Mouse (Mus musculus) neural tube, embryonic 13.5 days (tissue): ENCODE data around the gene Gm21972. TPM values are rescaled to one million over a fixed set of nuclear protein-coding genes. Genes with fewer than 3 reads are reported as not detected.

Experiments
- ATAC-seq: fragments of 200-750 bp; cut with Nextera tagmentation; 2 replicates; pipeline ENCODE4 v1.8.0; 2017; ENCODE audit warnings: low read depth, mild to moderate bottlenecking, moderate TSS enrichment, moderate library complexity
- H3K27ac ChIP-seq: fragments of 300-500 bp; sonication (generic); replicated peaks from 2 replicates; pipeline ENCODE4 v1.5.1; 2015; ENCODE audit warnings: moderate library complexity, mild to moderate bottlenecking, inconsistent platforms
- H3K27me3 ChIP-seq: fragments of 300-500 bp; sonication (generic); 2 replicates; pipeline ENCODE4 v1.6.1; 2015; ENCODE audit warnings: mild to moderate bottlenecking, inconsistent platforms
- H3K36me3 ChIP-seq: fragments of 300-500 bp; sonication (generic); 2 replicates; pipeline ENCODE4 v1.6.1; 2015; ENCODE audit warnings: mild to moderate bottlenecking, inconsistent platforms
- H3K4me1 ChIP-seq: fragments of 300-500 bp; sonication (generic); replicated peaks from 2 replicates; pipeline ENCODE4 v1.6.1; 2015; ENCODE audit warnings: inconsistent platforms
- H3K4me2 ChIP-seq: fragments of 300-500 bp; sonication (generic); 2 replicates; pipeline ENCODE4 v1.6.1; 2015; ENCODE audit warnings: inconsistent platforms, mild to moderate bottlenecking, moderate library complexity
- H3K4me3 ChIP-seq: fragments of 300-500 bp; sonication (generic); 2 replicates; pipeline ENCODE4 v1.5.1; 2015; ENCODE audit warnings: mild to moderate bottlenecking, inconsistent platforms
- H3K9ac ChIP-seq: fragments of 300-500 bp; sonication (generic); 2 replicates; pipeline ENCODE4 v1.6.1; 2015; ENCODE audit warnings: moderate library complexity, mild to moderate bottlenecking, inconsistent platforms
- H3K9me3 ChIP-seq: fragments of 300-500 bp; sonication (generic); 2 replicates; pipeline ENCODE4 v1.6.1; 2016; ENCODE audit warnings: inconsistent platforms
- WGBS: fragments of 180-500 bp; shearing (Covaris S2); methylation state at CpG from one replicate; pipeline ENCODE4 v1.1.7; 2015; 5-methylcytosine and 5-hydroxymethylcytosine counted together
- polyA plus RNA-seq: library from polyadenylated mRNA; unstranded; fragments of >200 nt; fragmentation: Nextera tagmentation; extraction: Ambion mirVana; gene quantifications from 2 replicates; pipeline ENCODE4 v1.2.1, GENCODE M21; 2015

Gene Gm21972
- polyA plus RNA-seq, 1 experiment from 2014 or later, result not detected

DNA sequence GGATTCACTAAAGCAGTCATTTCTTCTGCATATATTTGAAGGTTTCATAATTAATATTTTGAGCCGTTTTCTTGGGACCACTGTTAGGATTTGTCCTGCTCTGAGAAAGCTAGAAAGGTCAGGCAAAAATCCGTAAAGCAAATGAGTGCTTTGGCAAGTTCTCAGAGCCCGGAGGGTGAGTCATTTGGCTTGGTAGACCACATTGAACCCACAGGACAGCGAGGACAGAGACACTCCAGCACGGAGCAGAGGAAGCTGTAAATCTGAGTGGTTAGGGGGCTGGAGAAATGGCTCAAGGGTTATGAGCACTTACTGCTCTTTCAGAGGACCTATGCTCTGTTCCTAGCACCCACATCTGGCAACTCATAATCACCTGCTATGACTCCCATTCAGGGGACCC is 14.1 kb downstream of the Gm21972 start:
- no peak overlapping the region for H3K4me3 ChIP-seq
- 77% methylated on average over 5 of the region's 5 CpGs for WGBS
- no peaks in the 10 kb centered on the region for H3K9me3 ChIP-seq
- no peak overlapping the region for H3K4me2 ChIP-seq
- no peaks in the 10 kb centered on the region for H3K27me3 ChIP-seq
- no peak overlapping the region for H3K27ac ChIP-seq
- H3K4me1 ChIP-seq, result no peaks in the 10 kb centered on the region
- no peak overlapping the region for H3K9ac ChIP-seq
- no peak for ATAC-seq
- 0 out of 2 replicates have a peak, but pooled peaks cover 2% of the 10 kb centered on the region for H3K36me3 ChIP-seq

DNA sequence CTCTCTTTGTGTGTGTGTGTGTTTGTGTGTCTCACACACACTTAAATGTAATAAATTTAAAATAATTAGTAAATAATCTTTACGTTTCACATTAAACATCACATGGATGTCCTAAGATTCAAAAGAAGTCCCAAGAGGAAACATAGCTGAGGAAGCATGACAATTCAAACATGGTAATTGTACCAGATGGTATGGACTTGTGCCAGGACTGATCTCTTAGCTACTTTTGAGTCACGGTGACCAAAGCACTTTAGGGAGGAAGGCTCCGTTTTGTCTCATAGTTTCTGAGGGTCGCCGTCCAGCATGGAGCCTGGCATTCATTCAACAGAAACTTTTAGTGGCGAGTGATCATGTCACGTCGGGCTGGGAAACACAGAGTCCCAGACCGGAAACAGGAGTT is 14.7 kb downstream of the Gm21972 start:
- 84% methylated on average over 9 of the region's 9 CpGs for WGBS
- H3K4me3 ChIP-seq, result no peak overlapping the region
- no peak overlapping the region for H3K4me2 ChIP-seq
- H3K9ac ChIP-seq, result no peak overlapping the region
- ATAC-seq, result no peak
- H3K4me1 ChIP-seq, result no peaks in the 10 kb centered on the region
- H3K9me3 ChIP-seq, result no peaks in the 10 kb centered on the region
- H3K36me3 ChIP-seq, result no peaks in the 10 kb centered on the region
- H3K27ac ChIP-seq, result no peak overlapping the region
- no peaks in the 10 kb centered on the region for H3K27me3 ChIP-seq

DNA sequence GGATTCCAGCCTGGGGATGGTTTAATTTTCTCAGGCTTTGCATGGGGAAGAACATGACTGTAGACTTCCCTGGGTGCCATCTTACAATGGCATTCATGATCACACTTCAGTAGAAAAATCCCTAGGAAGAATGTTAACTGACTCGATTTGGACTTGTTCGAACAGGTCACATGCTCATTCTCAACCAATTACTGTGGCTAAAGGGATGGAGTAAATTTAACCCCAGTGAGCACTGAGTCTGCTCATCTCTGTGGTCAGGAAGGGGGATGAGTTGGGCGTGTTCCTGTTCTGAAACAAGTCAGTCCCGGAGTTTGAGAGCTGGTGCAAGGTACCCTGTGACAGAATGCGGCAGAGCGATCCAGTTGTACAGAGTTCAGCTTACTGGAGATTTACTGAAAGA is 17.5 kb downstream of the Gm21972 start:
- H3K4me1 ChIP-seq, result peaks cover 19% of the 10 kb centered on the region
- no peaks in the 10 kb centered on the region for H3K27me3 ChIP-seq
- no peaks in the 10 kb centered on the region for H3K9me3 ChIP-seq
- no peak overlapping the region for H3K4me3 ChIP-seq
- H3K36me3 ChIP-seq, result no peaks in the 10 kb centered on the region
- no peak overlapping the region for H3K9ac ChIP-seq
- ATAC-seq, result no peak
- H3K27ac ChIP-seq, result no peak overlapping the region
- 90% methylated on average over 6 of the region's 6 CpGs for WGBS
- H3K4me2 ChIP-seq, result no peak overlapping the region

- WGBS, result 84% methylated on average over 7 of the region's 7 CpGs
- peaks cover 23% of the 10 kb centered on the region for H3K4me1 ChIP-seq
- H3K27me3 ChIP-seq, result no peaks in the 10 kb centered on the region
- no peak for ATAC-seq
- H3K36me3 ChIP-seq, result no peaks in the 10 kb centered on the region
- no peak overlapping the region for H3K9ac ChIP-seq
- H3K9me3 ChIP-seq, result no peaks in the 10 kb centered on the region
- no peak overlapping the region for H3K4me2 ChIP-seq
- H3K4me3 ChIP-seq, result no peak overlapping the region
- H3K27ac ChIP-seq, result no peak overlapping the region
Observed at GRCm38 (mm10) chr1:86151376-86151775, 17.9 kb downstream of the Gm21972 start.

DNA sequence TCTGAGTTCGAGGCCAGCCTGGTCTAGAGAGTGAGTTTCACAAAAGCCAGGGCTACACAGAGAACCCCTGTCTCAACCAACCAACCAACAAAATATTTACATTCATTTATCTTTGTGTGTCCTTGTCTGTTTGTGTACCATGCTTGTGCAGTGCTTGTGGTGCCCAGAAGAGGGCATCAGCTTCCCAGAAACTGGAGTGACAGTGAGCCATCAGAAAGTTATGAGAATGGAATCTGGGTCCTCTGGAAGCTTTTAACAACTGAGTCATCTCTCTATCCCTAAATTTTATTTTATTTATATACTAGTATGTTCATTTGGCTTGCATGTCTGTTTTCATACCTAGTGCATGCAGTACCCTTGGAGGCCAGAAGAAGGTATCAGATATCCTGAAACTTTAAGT is 19.2 kb downstream of the Gm21972 start:
- 97% methylated on average over 1 of the region's 1 CpGs for WGBS
- peaks cover 11% of the 10 kb centered on the region; the same call in 1 of the 2 replicates for H3K36me3 ChIP-seq
- no peak overlapping the region for H3K27ac ChIP-seq
- ATAC-seq, result no peak
- H3K4me1 ChIP-seq, result peaks cover 23% of the 10 kb centered on the region
- no peak overlapping the region for H3K9ac ChIP-seq
- no peak overlapping the region for H3K4me2 ChIP-seq
- no peaks in the 10 kb centered on the region for H3K27me3 ChIP-seq
- H3K4me3 ChIP-seq, result no peak overlapping the region
- H3K9me3 ChIP-seq, result no peaks in the 10 kb centered on the region

GRCm38 (mm10) chr1:86154133-86154823 is 20.8 kb downstream of the Gm21972 start, which contains the start of gene Armc9:
Gene Armc9, plus strand, starts transcription at chr1:86154780.
- no peaks in the 10 kb centered on the region for H3K9me3 ChIP-seq
- H3K4me2 ChIP-seq, result peak within 1 kb of the TSS; percentile 70
- H3K9ac ChIP-seq, result peak within 1 kb of the TSS; percentile 90
- WGBS, result 5% methylated on average over 40 of the region's 40 CpGs
- H3K36me3 ChIP-seq, result peaks cover 25% of the 10 kb centered on the region
- H3K4me1 ChIP-seq, result peaks cover 23% of the 10 kb centered on the region
- peak within 1 kb of the TSS; percentile 86 for H3K4me3 ChIP-seq
- no peaks in the 10 kb centered on the region for H3K27me3 ChIP-seq
- ATAC-seq, result peak; percentile 100
- peak within 1 kb of the TSS; percentile 84 for H3K27ac ChIP-seq

DNA sequence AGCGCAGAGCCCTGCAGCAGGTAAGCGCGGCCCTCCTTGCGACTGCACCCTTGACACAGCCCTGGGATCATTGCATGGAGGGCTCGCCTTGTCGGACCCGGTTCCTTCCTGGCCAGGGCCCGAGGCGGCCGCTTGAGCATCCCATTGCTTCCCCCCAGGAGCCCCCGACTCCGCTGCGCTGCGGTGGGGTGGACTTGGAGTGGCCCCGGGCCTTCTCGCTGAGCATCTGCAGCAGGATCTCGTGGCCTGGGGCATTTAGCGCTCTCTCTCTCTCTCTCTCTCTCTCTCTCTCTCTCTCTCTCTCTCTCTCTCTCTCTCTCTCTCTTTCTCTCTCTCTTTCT is 21.4 kb downstream of the Gm21972 start:
- no peak for ATAC-seq
- peak overlapping the region; percentile 65; the same call in 1 of the 2 replicates for H3K27ac ChIP-seq
- H3K36me3 ChIP-seq, result peaks cover 29% of the 10 kb centered on the region
- no peaks in the 10 kb centered on the region for H3K9me3 ChIP-seq
- H3K9ac ChIP-seq, result peak overlapping the region; percentile 90
- H3K4me1 ChIP-seq, result peaks cover 23% of the 10 kb centered on the region
- under 1% methylated on average over 18 of the region's 18 CpGs for WGBS
- peak overlapping the region; percentile 86 for H3K4me3 ChIP-seq
- peak overlapping the region; percentile 70 for H3K4me2 ChIP-seq
- H3K27me3 ChIP-seq, result no peaks in the 10 kb centered on the region

DNA sequence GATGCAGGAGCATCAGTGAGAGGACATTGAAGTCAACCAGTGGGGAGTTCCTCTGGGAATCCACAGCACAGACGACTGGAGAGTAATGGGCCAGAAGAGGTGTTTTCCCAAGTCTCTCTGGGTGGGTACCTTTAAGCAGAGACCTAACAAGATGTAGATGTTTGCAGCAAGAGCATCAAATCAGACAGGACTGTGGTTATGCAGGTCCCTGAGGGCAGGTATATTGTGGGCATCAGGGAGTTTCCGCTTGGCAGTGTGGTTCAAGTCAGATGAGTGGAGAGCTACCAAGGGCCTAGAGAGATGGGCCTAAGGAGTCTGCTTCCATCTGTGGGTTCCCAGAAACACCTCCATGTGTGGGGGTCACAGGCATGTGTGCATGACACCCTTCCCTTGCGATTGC is 22.6 kb downstream of the Gm21972 start:
- peaks cover 42% of the 10 kb centered on the region for H3K36me3 ChIP-seq
- WGBS, result 87% methylated on average over 3 of the region's 3 CpGs
- H3K9ac ChIP-seq, result peak overlapping the region; percentile 90; the same call in 1 of the 2 replicates
- ATAC-seq, result no peak
- H3K4me1 ChIP-seq, result peaks cover 23% of the 10 kb centered on the region
- no peak overlapping the region for H3K27ac ChIP-seq
- no peak overlapping the region for H3K4me2 ChIP-seq
- no peak overlapping the region for H3K4me3 ChIP-seq
- H3K27me3 ChIP-seq, result no peaks in the 10 kb centered on the region
- H3K9me3 ChIP-seq, result no peaks in the 10 kb centered on the region

GRCm38 (mm10) chr1:86156595-86156994 is 23.2 kb downstream of the Gm21972 start:
- Histone ChIP-seq H3K4me3 (no peak overlapping the region), H3K4me1 (peaks cover 23% of the 10 kb centered on the region), H3K36me3 (peaks cover 47% of the 10 kb centered on the region), H3K4me2 (no peak overlapping the region), H3K9me3 (no peaks in the 10 kb centered on the region), H3K9ac (0 out of 2 replicates have a peak overlapping the region, but pooled peaks have one; percentile 17), H3K27ac (no peak overlapping the region), H3K27me3 (no peaks in the 10 kb centered on the region)
- 93% methylated on average over 6 of the region's 6 CpGs for WGBS
- no peak for ATAC-seq

DNA sequence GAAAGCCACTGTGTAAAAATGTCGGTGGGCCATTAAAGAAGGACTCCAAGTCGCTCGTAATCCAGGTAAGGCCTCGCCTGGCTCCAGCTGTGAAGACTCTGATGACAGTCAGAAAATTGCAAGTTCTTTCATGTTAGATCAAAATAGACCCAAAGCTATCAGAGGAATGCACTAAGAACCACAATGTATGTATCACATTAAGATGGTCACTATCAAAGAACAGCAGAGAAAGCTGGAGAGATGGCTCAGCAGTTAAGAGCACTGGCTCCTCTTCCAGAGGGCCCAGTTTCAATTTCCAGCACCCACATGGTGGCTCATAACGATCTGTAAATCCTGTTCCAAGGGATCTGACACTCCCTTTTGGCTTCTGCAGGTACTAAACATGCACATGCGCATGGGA is 26.6 kb downstream of the Gm21972 start:
- no peak overlapping the region for H3K9ac ChIP-seq
- peaks cover 12% of the 10 kb centered on the region for H3K4me1 ChIP-seq
- H3K4me2 ChIP-seq, result no peak overlapping the region
- ATAC-seq, result no peak
- no peaks in the 10 kb centered on the region for H3K9me3 ChIP-seq
- WGBS, result 94% methylated on average over 6 of the region's 6 CpGs
- no peak overlapping the region for H3K4me3 ChIP-seq
- no peak overlapping the region for H3K27ac ChIP-seq
- H3K27me3 ChIP-seq, result no peaks in the 10 kb centered on the region
- peaks cover 80% of the 10 kb centered on the region for H3K36me3 ChIP-seq

- 95% methylated on average over 5 of the region's 5 CpGs for WGBS
- Histone ChIP-seq H3K36me3 (peaks cover 84% of the 10 kb centered on the region), H3K4me1 (peaks cover 8% of the 10 kb centered on the region), H3K4me2 (no peak overlapping the region), H3K27me3 (no peaks in the 10 kb centered on the region), H3K9ac (no peak overlapping the region), H3K9me3 (no peaks in the 10 kb centered on the region), H3K4me3 (no peak overlapping the region), H3K27ac (no peak overlapping the region)
- no peak for ATAC-seq
Observed at GRCm38 (mm10) chr1:86160479-86160878, 27.0 kb downstream of the Gm21972 start.

- Histone ChIP-seq H3K4me1 (peaks cover 2% of the 10 kb centered on the region; the same call in 1 of the 2 replicates), H3K9ac (no peak overlapping the region), H3K27me3 (no peaks in the 10 kb centered on the region), H3K4me2 (no peak overlapping the region), H3K9me3 (no peaks in the 10 kb centered on the region), H3K36me3 (peaks cover 89% of the 10 kb centered on the region), H3K27ac (no peak overlapping the region), H3K4me3 (no peak overlapping the region)
- ATAC-seq, result no peak
- 96% methylated on average over 5 of the region's 5 CpGs for whole genome bisulfite sequencing
Observed at GRCm38 (mm10) chr1:86161061-86161460, 27.6 kb downstream of the Gm21972 start.

DNA sequence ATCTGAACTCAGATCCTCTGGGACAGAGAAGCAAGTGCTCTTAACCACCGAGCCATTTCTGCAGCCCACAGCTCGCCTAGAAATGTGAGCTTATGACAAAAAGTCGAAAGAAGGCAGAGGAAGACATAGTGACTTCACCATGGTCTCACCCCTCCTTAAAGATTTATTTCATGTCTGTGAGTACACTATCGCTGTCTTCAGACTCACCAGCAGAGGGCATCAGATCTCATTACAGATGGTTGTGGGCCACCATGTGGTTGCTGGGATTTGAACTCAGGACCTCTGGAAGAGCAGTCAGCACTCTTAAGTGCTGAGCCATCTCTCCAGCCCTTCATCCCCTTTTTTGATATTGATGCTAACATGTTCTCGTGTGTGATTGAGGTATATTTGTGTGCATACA is 41.2 kb downstream of the Gm21972 start:
- H3K36me3 ChIP-seq, result peaks cover 83% of the 10 kb centered on the region
- H3K27ac ChIP-seq, result no peak overlapping the region
- no peaks in the 10 kb centered on the region for H3K4me1 ChIP-seq
- no peak for ATAC-seq
- H3K4me3 ChIP-seq, result no peak overlapping the region
- no peaks in the 10 kb centered on the region for H3K27me3 ChIP-seq
- WGBS, result 90% methylated on average over 5 of the region's 5 CpGs
- no peaks in the 10 kb centered on the region for H3K9me3 ChIP-seq
- H3K9ac ChIP-seq, result no peak overlapping the region
- no peak overlapping the region for H3K4me2 ChIP-seq
